Mouse (Mus musculus) intestine, embryonic 14.5 days (tissue): ENCODE data around the gene Krt82. TPM values are rescaled to one million over a fixed set of nuclear protein-coding genes. Genes with fewer than 3 reads are reported as not detected.

Experiments
- ATAC-seq: fragments of 200-750 bp; cut with Nextera tagmentation; replicated peaks from 2 replicates; pipeline ENCODE4 v1.8.0; 2017; ENCODE audit warnings: low read depth, moderate number of reproducible peaks, moderate TSS enrichment, moderate library complexity; ENCODE audit not compliant: low FRiP score, low TSS enrichment
- DNase-seq: peaks from one replicate; pipeline ENCODE4 v3.0.0-alpha.2; 2018; ENCODE audit warnings: low spot score
- H3K27ac ChIP-seq: fragments of 300-500 bp; sonication (generic); 2 replicates; pipeline ENCODE4 v1.5.1; 2014; ENCODE audit warnings: low read depth, mild to moderate bottlenecking, control low read depth
- H3K27me3 ChIP-seq: fragments of 300-500 bp; sonication (generic); replicated peaks from 2 replicates; pipeline ENCODE4 v1.6.1; 2014; ENCODE audit warnings: low read length, control low read depth; ENCODE audit not compliant: control insufficient read depth, insufficient read depth
- H3K36me3 ChIP-seq: fragments of 300-500 bp; sonication (generic); 2 replicates; pipeline ENCODE4 v1.6.1; 2014; ENCODE audit warnings: low read length, control low read depth; ENCODE audit not compliant: control insufficient read depth, insufficient read depth
- H3K4me1 ChIP-seq: fragments of 300-500 bp; sonication (generic); replicated peaks from 2 replicates; pipeline ENCODE4 v1.6.1; 2014; ENCODE audit warnings: low read length, control low read depth, mixed read lengths; ENCODE audit not compliant: control insufficient read depth, insufficient read depth
- H3K4me2 ChIP-seq: fragments of 300-500 bp; sonication (generic); 2 replicates; pipeline ENCODE4 v1.6.1; 2014; ENCODE audit warnings: low read length
- H3K4me3 ChIP-seq: fragments of 300-500 bp; sonication (generic); 2 replicates; pipeline ENCODE4 v1.5.1; 2014; ENCODE audit warnings: low read depth, low read length, control low read depth, mixed read lengths
- H3K9ac ChIP-seq: fragments of 300-500 bp; sonication (generic); 2 replicates; pipeline ENCODE4 v1.6.1; 2014; ENCODE audit warnings: mild to moderate bottlenecking, low read length
- H3K9me3 ChIP-seq: fragments of 300-500 bp; sonication (generic); 2 replicates; pipeline ENCODE4 v1.6.1; 2016; ENCODE audit warnings: low read length, control low read depth; ENCODE audit not compliant: control insufficient read depth
- WGBS: fragments of 180-500 bp; shearing (Covaris S2); extraction: QIAGEN DNeasy Blood & Tissue Kit; methylation state at CpG from one replicate; pipeline ENCODE4 v1.1.7; 2014; 5-methylcytosine and 5-hydroxymethylcytosine counted together
- microRNA-seq: library from miRNA; unstranded; fragments of <30 nt; microRNA quantifications from one replicate; pipeline ENCODE4, GENCODE M21; 2016
- polyA plus RNA-seq: library from polyadenylated mRNA; unstranded; fragments of >200 nt; fragmentation: Nextera tagmentation; extraction: Ambion mirVana; gene quantifications from 2 replicates; pipeline ENCODE4 v1.2.1, GENCODE M21; 2014

Gene Krt82
- polyA plus RNA-seq, 1 experiment from 2014 or later, result not detected

GRCm38 (mm10) chr15:101495266-101495665 is 55.2 kb downstream of the Krt82 start:
- H3K9me3 ChIP-seq, result no peaks in the 10 kb centered on the region
- no peak overlapping the region for H3K9ac ChIP-seq
- H3K4me3 ChIP-seq, result no peak overlapping the region
- H3K4me2 ChIP-seq, result no peak overlapping the region
- 81% methylated on average over 8 of the region's 8 CpGs for WGBS
- DNase-seq (no peak), ATAC-seq (no peak)
- H3K27ac ChIP-seq, result no peak overlapping the region
- no peaks in the 10 kb centered on the region for H3K36me3 ChIP-seq
- peaks cover 14% of the 10 kb centered on the region; the same call in 1 of the 2 replicates for H3K4me1 ChIP-seq
- no peaks in the 10 kb centered on the region for H3K27me3 ChIP-seq

DNA sequence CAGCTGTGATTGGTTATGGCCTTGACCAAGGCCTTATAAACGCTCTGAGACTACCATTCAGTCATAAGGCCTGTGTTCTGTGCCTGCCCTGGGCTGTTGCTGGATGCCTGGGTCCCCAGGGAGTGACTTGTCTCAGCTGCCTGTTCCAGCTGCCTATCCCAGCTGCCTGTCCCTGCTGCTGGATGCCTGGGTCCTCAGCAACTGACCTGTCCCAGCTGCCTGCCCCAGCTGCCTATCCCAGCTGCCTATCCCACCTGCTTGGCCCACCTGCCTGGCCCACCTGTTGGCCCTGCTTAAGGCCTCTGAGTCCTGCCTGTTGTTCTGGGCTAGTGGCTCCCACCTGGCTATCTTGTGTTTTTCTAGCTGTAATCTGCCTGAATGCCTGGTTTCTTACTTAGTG is 56.3 kb downstream of the Krt82 start:
- Histone ChIP-seq H3K36me3 (no peaks in the 10 kb centered on the region), H3K4me1 (peaks cover 14% of the 10 kb centered on the region; the same call in 1 of the 2 replicates), H3K27me3 (no peaks in the 10 kb centered on the region), H3K4me2 (no peak overlapping the region), H3K4me3 (no peak overlapping the region), H3K9me3 (no peaks in the 10 kb centered on the region), H3K27ac (no peak overlapping the region), H3K9ac (no peak overlapping the region)
- WGBS, result 38% methylated on average over 1 of the region's 1 CpGs
- ATAC-seq, result no peak
- DNase-seq, result no peak

DNA sequence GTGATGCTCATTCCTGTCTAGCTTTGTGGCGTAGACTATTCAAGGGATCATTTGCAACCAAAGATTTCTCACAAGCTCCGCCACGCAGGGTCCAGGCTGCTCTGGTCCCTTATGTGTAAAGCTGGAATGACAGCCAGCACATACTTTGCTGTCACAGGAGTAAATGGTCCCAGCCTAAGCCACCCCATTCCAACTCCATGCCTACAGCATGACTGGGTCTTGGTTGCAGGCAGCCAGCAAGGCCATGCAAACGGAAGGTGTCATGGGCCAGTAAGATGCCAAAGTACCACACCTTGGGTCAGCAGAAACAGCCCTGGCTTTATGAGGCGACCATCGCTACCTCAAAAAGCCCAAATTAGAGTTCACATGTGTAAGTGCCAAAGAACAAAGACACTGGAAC is 56.8 kb downstream of the Krt82 start:
- Histone ChIP-seq H3K27ac (no peak overlapping the region), H3K4me1 (peaks cover 14% of the 10 kb centered on the region; the same call in 1 of the 2 replicates), H3K27me3 (no peaks in the 10 kb centered on the region), H3K9me3 (no peaks in the 10 kb centered on the region), H3K9ac (no peak overlapping the region), H3K4me2 (no peak overlapping the region), H3K4me3 (no peak overlapping the region), H3K36me3 (no peaks in the 10 kb centered on the region)
- DNase-seq, result no peak
- no peak for ATAC-seq
- WGBS, result 90% methylated on average over 6 of the region's 6 CpGs

DNA sequence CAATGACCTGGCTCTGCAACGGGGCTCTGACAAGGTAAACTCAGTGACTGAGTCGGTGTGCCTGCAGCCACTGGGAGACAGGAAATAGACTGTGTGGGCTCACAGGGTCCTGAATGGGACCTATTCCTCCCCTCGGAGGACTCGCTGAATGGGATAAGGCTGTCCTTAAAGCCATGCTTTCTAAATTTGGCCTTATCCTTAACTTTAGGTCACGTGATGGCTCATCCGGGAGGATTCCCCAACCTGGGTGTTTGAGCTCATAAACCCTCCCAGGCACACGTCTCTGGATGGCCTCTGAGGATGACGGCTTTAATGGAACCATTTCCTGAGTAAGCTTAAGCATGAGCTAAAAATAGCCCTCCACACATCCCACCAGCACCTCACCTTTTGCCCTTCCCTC is 57.7 kb downstream of the Krt82 start:
- no peak for ATAC-seq
- H3K27ac ChIP-seq, result no peak overlapping the region
- 27% methylated on average over 8 of the region's 8 CpGs for WGBS

DNA sequence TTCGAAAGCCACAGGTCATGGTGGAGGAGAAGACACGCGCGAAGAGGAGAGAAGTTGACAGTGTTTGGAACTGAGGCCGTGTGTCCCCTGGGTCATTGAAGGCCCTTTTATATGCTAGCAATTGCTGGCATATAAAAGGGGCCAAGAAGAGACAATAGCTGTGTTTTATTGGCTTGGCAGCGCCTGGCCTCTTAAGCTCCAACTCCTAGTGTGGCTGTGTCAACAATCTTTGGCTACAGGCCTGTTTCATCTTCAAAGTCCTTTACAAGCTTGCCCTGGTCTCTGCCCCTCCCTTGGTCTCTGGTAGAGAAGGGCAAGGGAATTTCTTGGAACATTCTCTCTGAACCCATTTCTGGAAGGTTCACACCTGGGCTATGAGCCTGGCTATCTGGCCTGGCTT is 59.0 kb downstream of the Krt82 start, which contains the start of gene Krt83:
Gene Krt83 (minus strand): TSS at position 82 of the 400 bp plus-strand sequence.
- H3K36me3 ChIP-seq, result no peaks in the 10 kb centered on the region
- no peak within 1 kb of the TSS for H3K9ac ChIP-seq
- no peaks in the 10 kb centered on the region for H3K9me3 ChIP-seq
- DNase-seq (no peak), ATAC-seq (no peak)
- no peak within 1 kb of the TSS for H3K4me2 ChIP-seq
- peaks cover 14% of the 10 kb centered on the region; the same call in 1 of the 2 replicates for H3K4me1 ChIP-seq
- WGBS, result 60% methylated on average over 6 of the region's 6 CpGs
- no peaks in the 10 kb centered on the region for H3K27me3 ChIP-seq
- no peak within 1 kb of the TSS for H3K27ac ChIP-seq
- H3K4me3 ChIP-seq, result no peak within 1 kb of the TSS

More for the DNA sequence above, 57.7 kb downstream of the Krt82 start:
- Histone ChIP-seq H3K4me2 (no peak overlapping the region), H3K27me3 (no peaks in the 10 kb centered on the region), H3K4me1 (peaks cover 14% of the 10 kb centered on the region; the same call in 1 of the 2 replicates), H3K36me3 (no peaks in the 10 kb centered on the region), H3K4me3 (no peak overlapping the region), H3K9me3 (no peaks in the 10 kb centered on the region), H3K9ac (no peak overlapping the region)
- DNase-seq, result no peak

Small RNAs within 50 kb of the gene (microRNA-seq; reads per million reads assigned to microRNA genes)
- not detected for gene Gm44393
- gene Gm44460, result not detected

Other genes starting within 250 kb of the Krt82 start
- gene Krt80, start 180.5 kb downstream of the Krt82 start, polyA plus RNA-seq, result 0.81 and 1.6 TPM in 2 replicates
- gene Krt7, start 139.6 kb downstream of the Krt82 start, polyA plus RNA-seq, result 104 and 108 TPM in 2 replicates
- gene Krt87, start 111.9 kb downstream of the Krt82 start, polyA plus RNA-seq, result 0.17 TPM in 1 of 2 replicates, not detected in the other
- gene Krt88, start 102.9 kb downstream of the Krt82 start, polyA plus RNA-seq, result not detected in 2 replicates
- not detected in 2 replicates for gene Krt81, start 86.9 kb downstream of the Krt82 start, polyA plus RNA-seq
- gene Krt86, start 77.2 kb downstream of the Krt82 start, polyA plus RNA-seq, result 0.08 TPM in 1 of 2 replicates, not detected in the other
- gene Krt83, start 59.2 kb downstream of the Krt82 start, polyA plus RNA-seq, result 0.19 TPM in 1 of 2 replicates, not detected in the other
- gene Gm49425, start 33.4 kb downstream of the Krt82 start, polyA plus RNA-seq, result not detected in 2 replicates
- gene Krt84, start 17.8 kb downstream of the Krt82 start, polyA plus RNA-seq, result not detected in 2 replicates
- 0.07 TPM in 1 of 2 replicates, not detected in the other for gene Krt90, start 12.3 kb upstream of the Krt82 start, polyA plus RNA-seq
- gene Krt75, start 23.2 kb upstream of the Krt82 start, polyA plus RNA-seq, result not detected in 2 replicates
- gene Gm5414, start 77.5 kb upstream of the Krt82 start, polyA plus RNA-seq, result not detected in 2 replicates
- not detected in 2 replicates for gene Gm5478, start 96.7 kb upstream of the Krt82 start, polyA plus RNA-seq
- gene Krt6b, start 129.6 kb upstream of the Krt82 start, polyA plus RNA-seq, result not detected in 2 replicates
- gene Krt6a, start 143.6 kb upstream of the Krt82 start, polyA plus RNA-seq, result not detected in 2 replicates
- gene Krt5, start 162.2 kb upstream of the Krt82 start, polyA plus RNA-seq, result 0.47 TPM in 1 of 2 replicates, not detected in the other
- gene Krt71, start 192.4 kb upstream of the Krt82 start, polyA plus RNA-seq, result not detected in 2 replicates
- gene Krt72, start 235.8 kb upstream of the Krt82 start, polyA plus RNA-seq, result not detected in 2 replicates